Mouse (Mus musculus) spleen, postnatal 14 days (tissue): ENCODE results near the gene Jkamp.

Source experiments
- DNase-seq, 2 experiments: peaks; one replicate each; pipeline ENCODE4 v3.0.0; 2021 to 2022; ENCODE audit warnings: low spot score in 2 of 2

Gene Jkamp

DNA sequence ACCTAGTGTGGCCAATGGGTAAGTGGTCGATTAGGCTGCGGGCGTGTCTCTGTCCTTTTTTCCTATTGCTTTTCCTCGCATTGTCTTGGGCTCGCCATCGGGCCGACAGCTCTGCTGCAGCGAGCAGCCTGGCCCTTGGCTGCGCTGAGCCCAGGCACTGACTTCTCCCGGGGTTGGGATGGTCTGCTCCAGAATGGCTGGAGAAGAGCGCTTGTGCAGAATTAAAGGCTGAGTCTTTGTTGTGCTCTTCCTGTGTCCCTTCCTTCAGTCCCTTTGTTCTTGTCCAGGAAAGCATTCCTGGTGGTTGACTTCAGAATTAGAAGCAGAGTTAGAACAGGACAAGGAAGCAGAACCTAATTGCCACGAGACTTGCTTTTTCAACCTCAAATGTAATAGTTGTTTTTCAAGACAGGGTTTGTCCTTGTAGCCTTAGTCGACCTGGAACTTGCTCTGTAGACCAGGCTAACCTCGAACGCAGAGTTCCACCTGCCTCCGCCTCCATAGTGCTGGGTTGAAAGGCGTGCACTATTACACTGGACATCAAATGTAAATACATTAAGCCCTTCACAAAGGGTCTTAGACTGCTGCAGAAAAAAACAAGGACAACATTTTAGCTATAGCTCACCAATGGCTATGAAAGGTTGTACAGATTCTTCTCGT, 907 bp downstream of the Jkamp start:
- DNase-seq: no peak

DNA sequence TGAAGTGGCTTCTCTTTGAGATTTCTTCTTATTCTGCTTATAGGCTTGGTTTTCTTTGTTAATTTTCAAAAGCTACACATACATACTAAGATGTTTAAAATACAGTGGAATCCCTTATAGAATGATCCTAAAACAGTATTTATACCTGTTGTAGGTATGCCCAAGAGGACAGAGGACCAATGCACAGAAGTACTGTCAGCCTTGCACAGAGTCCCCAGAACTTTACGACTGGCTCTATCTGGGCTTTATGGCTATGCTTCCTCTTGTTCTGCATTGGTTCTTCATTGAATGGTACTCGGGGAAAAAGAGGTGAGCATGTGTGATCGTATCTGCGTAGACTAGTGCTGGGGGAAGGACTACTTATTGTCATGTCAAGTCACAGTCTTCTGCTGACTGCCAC, 4.4 kb downstream of the Jkamp start:
- DNase-seq: no peak

DNA sequence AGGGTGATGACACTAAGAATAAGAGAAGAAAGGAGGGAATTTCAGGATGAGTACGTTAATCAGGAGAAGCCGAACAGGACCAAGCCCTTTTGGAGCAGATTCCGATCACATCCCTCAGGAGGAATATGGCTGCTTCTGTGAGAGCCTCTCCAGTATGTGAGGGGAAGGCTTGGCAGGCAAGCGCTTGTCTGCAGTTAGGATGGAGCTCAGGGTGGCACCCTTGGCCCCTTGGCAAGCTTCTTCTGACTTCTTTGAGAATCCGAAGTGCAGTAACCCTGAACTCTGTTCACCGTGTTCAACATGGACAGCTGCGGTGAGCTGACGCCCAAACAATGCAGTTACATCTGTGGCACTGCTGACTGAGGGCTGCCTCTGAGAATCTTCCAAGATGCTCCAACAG, 11.6 kb downstream of the Jkamp start:
- no peak for DNase-seq

DNA sequence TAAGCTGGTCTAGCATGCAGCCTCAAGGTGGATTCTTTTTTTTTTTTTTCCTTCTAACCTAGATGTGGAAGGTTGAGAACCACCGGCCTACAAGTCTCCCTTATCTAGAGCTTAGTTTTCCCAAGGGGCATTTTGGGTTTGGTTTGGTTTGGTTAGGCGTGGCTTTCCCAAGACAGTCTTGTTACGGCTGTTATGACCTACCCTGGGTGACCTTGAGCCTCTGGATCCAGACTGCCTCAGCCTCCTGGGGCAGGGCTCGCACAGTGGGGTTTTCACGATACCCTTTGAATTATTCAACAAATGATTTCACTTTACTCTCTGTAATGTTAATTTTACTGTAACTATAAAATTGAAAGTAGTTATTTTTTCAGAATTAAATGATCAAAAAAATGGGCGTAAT, 17.4 kb downstream of the Jkamp start:
- no peak for DNase-seq

DNA sequence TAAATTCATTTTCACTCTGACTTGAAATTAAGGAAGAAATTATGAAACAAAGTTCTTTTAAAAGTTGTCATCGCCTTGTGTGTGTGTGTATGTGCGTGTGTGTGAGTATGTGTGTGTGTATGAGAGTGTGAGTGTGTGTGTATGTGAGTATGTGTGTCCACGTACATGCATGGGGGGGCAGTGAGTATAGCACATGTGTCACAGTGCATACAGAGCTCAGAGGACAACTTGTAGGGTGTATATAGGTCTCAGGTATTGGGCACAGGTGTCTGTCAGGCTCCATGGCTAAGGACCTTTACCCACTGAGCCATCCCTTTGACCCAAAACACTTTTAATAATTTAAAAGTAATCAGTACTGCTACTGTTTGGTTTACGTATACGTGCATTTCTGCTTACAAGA, 18.6 kb downstream of the Jkamp start:
- no peak for DNase-seq

DNA sequence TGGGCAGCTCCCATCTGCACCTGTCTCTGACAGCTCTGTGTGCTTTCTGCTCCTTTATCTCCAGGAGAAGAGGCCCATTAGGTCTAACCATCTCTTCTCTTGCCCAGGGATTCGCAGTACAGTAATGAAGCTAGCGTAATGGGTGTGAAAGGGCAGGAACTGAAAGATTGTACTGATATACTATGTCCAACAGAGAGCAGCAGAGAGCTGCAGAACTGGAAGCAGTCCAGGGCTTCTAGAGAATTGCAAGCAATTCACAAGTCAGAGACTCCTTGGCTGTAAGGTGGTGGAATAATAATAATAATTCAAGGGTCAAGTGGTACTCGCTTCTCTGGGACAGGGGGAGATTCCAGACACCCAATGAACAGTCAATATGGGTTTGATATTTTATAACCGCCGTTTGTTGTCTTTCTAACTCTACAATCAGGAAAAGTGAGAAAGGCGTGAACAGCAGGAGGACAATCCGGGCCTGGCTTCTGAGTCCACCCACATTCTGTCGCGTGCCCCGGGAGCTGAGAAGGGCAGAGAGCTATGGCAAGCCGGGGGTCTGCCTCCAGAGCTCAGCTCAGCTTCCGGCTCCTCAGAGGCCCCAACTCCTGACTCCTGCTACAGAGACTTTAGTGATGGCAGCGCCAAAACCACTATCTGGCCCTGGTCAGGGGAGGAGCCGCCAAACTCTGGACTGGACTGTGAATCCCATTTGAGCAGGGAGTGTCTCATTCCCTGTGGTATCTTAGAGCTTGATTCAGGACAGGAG, 19.3 kb downstream of the Jkamp start:
- DNase-seq: no peak

DNA sequence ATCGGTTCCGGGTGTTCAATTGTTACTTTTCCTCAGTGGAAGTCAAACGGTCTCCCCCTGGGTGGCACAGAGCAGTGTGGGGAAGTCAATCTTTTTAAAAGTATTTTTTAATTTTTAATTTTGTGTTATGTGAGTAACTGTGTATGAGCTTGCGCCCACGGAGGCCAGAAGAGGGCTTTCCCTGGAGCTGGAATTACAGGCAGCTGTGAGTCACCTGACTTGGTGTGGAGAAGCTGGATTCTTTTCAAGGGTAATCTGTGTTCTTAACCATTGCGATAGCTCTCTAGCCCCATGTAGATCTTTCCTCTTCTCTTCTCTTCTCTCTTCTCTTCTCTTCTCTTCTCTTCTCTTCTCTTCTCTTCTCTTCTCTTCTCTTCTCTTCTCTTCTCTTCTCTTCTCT, 29.7 kb downstream of the Jkamp start:
- no peak for DNase-seq

DNA sequence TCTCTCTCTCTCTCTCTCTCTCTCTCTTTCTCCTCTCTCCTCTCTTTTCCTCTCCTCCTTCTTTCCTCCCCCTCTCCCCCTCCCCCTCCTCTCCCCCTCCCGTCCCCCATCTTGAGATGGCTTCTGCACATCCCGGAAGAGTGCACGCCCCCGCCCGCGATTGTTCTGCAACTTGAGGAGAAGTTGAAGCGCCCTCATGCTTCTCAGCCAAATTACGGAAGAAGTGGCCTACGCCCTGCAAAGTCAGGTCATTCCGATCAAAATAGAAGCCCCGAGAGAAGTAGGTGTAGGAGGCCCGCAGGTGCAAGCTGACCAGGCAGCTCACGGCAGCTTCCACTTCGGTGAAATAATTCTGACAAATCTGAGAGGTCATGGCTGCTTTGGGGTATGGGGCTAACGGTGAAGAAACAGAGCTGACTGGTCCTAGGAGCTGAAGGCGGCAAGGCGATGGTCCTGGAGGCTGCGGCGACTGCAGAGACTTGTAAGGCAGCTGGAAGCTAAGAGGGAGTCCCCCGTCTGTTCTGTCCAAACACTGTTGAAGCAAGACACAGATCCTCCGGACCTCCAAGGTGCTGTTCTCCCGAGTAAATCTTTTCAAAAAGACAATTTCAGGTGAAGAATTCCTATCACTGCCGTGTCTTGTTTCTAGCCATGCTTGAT, 30.4 kb downstream of the Jkamp start:
- no peak for DNase-seq

DNA sequence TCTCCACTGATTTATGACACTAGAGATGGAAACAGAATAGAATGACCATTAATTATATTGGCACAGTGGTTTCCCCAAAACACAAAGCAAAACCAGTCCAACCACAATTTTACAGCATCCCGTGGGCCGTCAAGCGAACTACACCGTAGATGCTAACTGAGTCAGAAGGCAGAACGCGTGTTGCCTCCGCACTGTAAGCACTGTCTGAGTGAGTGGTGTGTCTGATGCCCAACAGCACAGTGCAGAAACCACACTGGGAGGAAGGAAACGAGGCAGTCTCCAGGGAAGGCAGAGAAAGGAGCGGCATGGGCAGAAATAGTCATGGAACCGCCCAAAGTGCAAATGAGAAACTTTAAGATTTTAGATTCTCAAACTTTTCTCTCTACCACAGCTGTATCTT, 43.8 kb downstream of the Jkamp start:
- no peak for DNase-seq

DNA sequence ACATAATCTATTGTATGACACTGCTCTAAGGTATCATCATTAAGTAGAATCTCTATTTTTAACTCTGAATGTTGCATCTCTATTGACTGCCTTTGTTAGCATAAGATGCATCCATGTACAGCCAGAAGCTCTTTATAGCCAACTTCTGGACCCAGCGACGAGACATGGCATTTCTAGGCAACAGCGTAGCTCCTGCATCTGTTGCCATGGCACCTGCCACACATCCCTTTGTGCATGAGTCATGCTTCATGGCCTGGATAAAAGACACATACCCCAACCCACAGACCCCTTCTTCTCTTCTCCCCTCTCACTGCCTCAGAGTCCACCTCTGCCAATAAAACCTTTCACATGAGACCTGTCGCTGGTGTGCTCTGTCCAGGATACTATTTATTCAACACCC, 65.4 kb downstream of the Jkamp start:
- DNase-seq: no peak
